8 mouse cellular contexts compared by ENCODE assay signal in the genomic region with DNA sequence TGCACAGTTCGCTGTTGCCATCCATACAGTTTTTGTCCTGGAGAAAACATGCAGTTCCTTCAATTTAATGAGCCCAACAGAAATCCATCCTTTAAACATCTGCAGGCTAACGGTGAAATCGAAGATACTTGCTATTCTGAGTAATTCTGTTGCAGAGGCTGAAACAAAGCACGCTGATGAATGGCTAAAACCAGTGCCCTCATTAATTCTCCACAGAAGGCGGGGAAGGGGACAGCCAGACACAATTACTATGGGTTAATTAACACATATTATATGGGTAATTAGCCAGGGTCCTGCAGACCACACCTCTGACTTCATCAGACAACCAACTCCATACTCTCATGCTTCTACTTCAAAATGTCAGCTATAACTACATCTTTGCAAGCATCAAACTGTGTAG. TPM values are rescaled to one million over a fixed set of nuclear protein-coding genes. Genes with fewer than 3 reads are reported as not detected.
A peak's percentile ranks its signal among the peaks of the same experiment; 100 is the strongest.
DNase-seq lines count a peak whose midpoint lies in the region; ATAC-seq and TF ChIP-seq lines count a peak whose summit lies in the region.

No protein-coding gene starts in this region.

- no peaks in the 10 kb centered on the region for H3K79me2 ChIP-seq in heart, adult 2 months (replicated peaks; ENCODE audit: control insufficient read depth, insufficient read depth, low read length)

- ATAC-seq in heart, embryonic 12.5 days (ENCODE audit: insufficient number of reproducible peaks, low FRiP score): no peak
- ATAC-seq in hindbrain, embryonic 11.5 days (ENCODE audit: low FRiP score): peak; percentile 29
- ATAC-seq in midbrain, embryonic 12.5 days (ENCODE audit: low FRiP score, low read depth): peak; percentile 27; the same call in 1 of the 2 replicates

- no peak overlapping the region for H3K4me3 ChIP-seq in heart, embryonic 12.5 days
- no peak overlapping the region for H3K4me3 ChIP-seq in heart, adult 2 months
- peak overlapping the region; percentile 64 for H3K4me3 ChIP-seq in E14TG2a.4 (replicated peaks; ENCODE audit: low read length)
- H3K4me3 ChIP-seq in hindbrain, embryonic 11.5 days (ENCODE audit: low read depth, low read length): no peak overlapping the region
- no peak overlapping the region for H3K4me3 ChIP-seq in midbrain, embryonic 12.5 days

- intact Hi-C loops in heart, adult 2 months (cut with DNase I): no loop called here

- peak overlapping the region; percentile 28; the same call in 1 of the 2 replicates for H3K4me2 ChIP-seq in heart, embryonic 12.5 days
- peak overlapping the region; percentile 33 for H3K4me2 ChIP-seq in hindbrain, embryonic 11.5 days (replicated peaks; ENCODE audit: low read depth, low read length)
- peak overlapping the region; percentile 19; the same call in 1 of the 2 replicates for H3K4me2 ChIP-seq in midbrain, embryonic 12.5 days (replicated peaks)

- no peaks in the 10 kb centered on the region for H3K9me3 ChIP-seq in heart, embryonic 12.5 days (replicated peaks)
- no peaks in the 10 kb centered on the region for H3K9me3 ChIP-seq in E14TG2a.4 (ENCODE audit: low read length)
- no peaks in the 10 kb centered on the region for H3K9me3 ChIP-seq in hindbrain, embryonic 11.5 days (ENCODE audit: control insufficient read depth, low read length)
- no peaks in the 10 kb centered on the region for H3K9me3 ChIP-seq in midbrain, embryonic 12.5 days

- H3K9ac ChIP-seq in heart, embryonic 12.5 days: no peak overlapping the region
- H3K9ac ChIP-seq in heart, adult 2 months (ENCODE audit: low read depth, low read length): no peak overlapping the region
- H3K9ac ChIP-seq in hindbrain, embryonic 11.5 days (ENCODE audit: low read depth, low read length): 0 out of 2 replicates have a peak overlapping the region, but pooled peaks have one; percentile 15
- no peak overlapping the region for H3K9ac ChIP-seq in midbrain, embryonic 12.5 days (replicated peaks)

- H3K27ac ChIP-seq in heart, embryonic 12.5 days (ENCODE audit: poor library complexity, severe bottlenecking): no peak overlapping the region
- no peak overlapping the region for H3K27ac ChIP-seq in heart, adult 2 months
- peak overlapping the region; percentile 79 for H3K27ac ChIP-seq in hindbrain, embryonic 11.5 days (ENCODE audit: low read depth, low read length)
- H3K27ac ChIP-seq in midbrain, embryonic 12.5 days (replicated peaks): peak overlapping the region; percentile 69

- DNase-seq in heart, adult 2 months: no peak
- no peak for DNase-seq in hindbrain, embryonic 11.5 days (ENCODE audit: low spot score)
- DNase-seq in urinary bladder, adult 2 months (ENCODE audit: low spot score): no peak
- DNase-seq in adrenal gland, adult 18-20 months (ENCODE audit: low spot score in 2 of 2): no peak
- no peak for DNase-seq in adrenal gland, postnatal 4 days (ENCODE audit: low spot score in 2 of 2)

- H3K36me3 ChIP-seq in heart, embryonic 12.5 days: no peaks in the 10 kb centered on the region
- H3K36me3 ChIP-seq in heart, adult 2 months (ENCODE audit: control insufficient read depth, insufficient read depth, low read length): no peaks in the 10 kb centered on the region
- peaks cover 76% of the 10 kb centered on the region for H3K36me3 ChIP-seq in E14TG2a.4 (ENCODE audit: insufficient read depth, low read length)
- no peaks in the 10 kb centered on the region for H3K36me3 ChIP-seq in hindbrain, embryonic 11.5 days (ENCODE audit: control insufficient read depth, insufficient read depth, low read length)
- H3K36me3 ChIP-seq in midbrain, embryonic 12.5 days: no peaks in the 10 kb centered on the region; the same call in 1 of the 2 replicates

- peaks cover 20% of the 10 kb centered on the region for H3K4me1 ChIP-seq in heart, embryonic 12.5 days (replicated peaks)
- no peaks in the 10 kb centered on the region for H3K4me1 ChIP-seq in heart, adult 2 months (ENCODE audit: control insufficient read depth, insufficient read depth, low read length)
- peaks cover 97% of the 10 kb centered on the region for H3K4me1 ChIP-seq in E14TG2a.4 (replicated peaks; ENCODE audit: low read depth, low read length)
- peaks cover 18% of the 10 kb centered on the region for H3K4me1 ChIP-seq in hindbrain, embryonic 11.5 days (replicated peaks; ENCODE audit: control insufficient read depth, insufficient read depth, low read length)
- peaks cover 45% of the 10 kb centered on the region for H3K4me1 ChIP-seq in midbrain, embryonic 12.5 days

- no peak for TF ChIP-seq EP300 in heart, adult 2 months (IDR thresholded peaks at IDR 0.05; ENCODE audit: insufficient read depth, low read depth, low read length)

- WGBS in heart, embryonic 12.5 days: 79% methylated on average over 5 of the region's 5 CpGs
- WGBS in heart, adult 2 months: 79% methylated on average over 5 of the region's 5 CpGs
- 56% methylated on average over 5 of the region's 5 CpGs for WGBS in hindbrain, embryonic 11.5 days
- WGBS in midbrain, embryonic 12.5 days: 59% methylated on average over 5 of the region's 5 CpGs

- no peak for TF ChIP-seq CTCF in heart, adult 2 months (IDR thresholded peaks at IDR 0.05)
- TF ChIP-seq CTCF in E14TG2a.4 (conservative IDR thresholded peaks at IDR 0.05; ENCODE audit: low read length): no peak

- 0 out of 2 replicates have a peak, but pooled peaks cover 1% of the 10 kb centered on the region for H3K27me3 ChIP-seq in heart, embryonic 12.5 days (replicated peaks)
- H3K27me3 ChIP-seq in heart, adult 2 months (ENCODE audit: control insufficient read depth, insufficient read depth, low read length): no peaks in the 10 kb centered on the region
- no peaks in the 10 kb centered on the region for H3K27me3 ChIP-seq in E14TG2a.4 (ENCODE audit: insufficient read depth, low read length)
- no peaks in the 10 kb centered on the region for H3K27me3 ChIP-seq in hindbrain, embryonic 11.5 days (ENCODE audit: control insufficient read depth, insufficient read depth, low read length)
- H3K27me3 ChIP-seq in midbrain, embryonic 12.5 days: no peaks in the 10 kb centered on the region

- TF ChIP-seq POLR2A in heart, adult 2 months (IDR thresholded peaks at IDR 0.05; ENCODE audit: insufficient read depth, low read depth, low read length): no peak

RNA-seq across cellular contexts. Expression of a gene that starts 32.2 kb away (rescaled TPM):
- 1.4 and 1.7 TPM in 2 replicates for polyA plus RNA-seq in heart, embryonic 12.5 days (2016; fragmentation: Nextera tagmentation; extraction: Ambion mirVana)
- total RNA-seq in heart, adult 2 months (2021): 1 to 10 TPM; 5.9 to 6.8 TPM
- polyA plus RNA-seq in heart, adult 2 months (2012; rRNA removed): 1.5 TPM in 2 replicates
- polyA plus RNA-seq in hindbrain, embryonic 11.5 days (2014; fragmentation: Nextera tagmentation; extraction: Ambion mirVana): 47.9 and 59.8 TPM in 2 replicates
- polyA plus RNA-seq in midbrain, embryonic 12.5 days (2016; fragmentation: Nextera tagmentation; extraction: Ambion mirVana): 72.5 and 91.2 TPM in 2 replicates
- 5.8 and 9.0 TPM in 2 replicates for polyA plus RNA-seq in urinary bladder, adult 2 months (2012; rRNA removed)
- 1 to 10 TPM; 5.1 to 6.1 TPM for total RNA-seq in adrenal gland, adult 18-20 months (2021)
- 10 to 100 TPM; 20.5 to 21.7 TPM for total RNA-seq in adrenal gland, postnatal 4 days (2021)

Comparison
In these comparisons a context has a peak if more than half of its experiments do, and no peak if none do; other contexts are left out.
1. H3K27ac ChIP-seq: peak in hindbrain, embryonic 11.5 days (single experiment) and midbrain, embryonic 12.5 days (single experiment); none in heart, embryonic 12.5 days (single experiment) and heart, adult 2 months (single experiment).
2. Peak in every context shown above with its lines, with median percentiles within 50 percentile points of each other: H3K4me2 ChIP-seq.